ENCODE assay signal across 34 mouse cellular contexts in genomic region chr1:166996811-166997210, GRCm38 (mm10). TPM values are rescaled to one million over a fixed set of nuclear protein-coding genes. Genes with fewer than 3 reads are reported as not detected.
DNase-seq lines count a peak whose midpoint lies in the region; ATAC-seq and TF ChIP-seq lines count a peak whose summit lies in the region.
"Had no signal": no experiment of that assay in that cellular context is flagged by ENCODE, and none has a peak within 500 bp of the region (broad histone marks: within the 10 kb centered on the region; RNA-seq: fewer than 3 reads in every experiment).

No protein-coding gene starts in this region.

- 48% methylated on average over 7 of the region's 7 CpGs for WGBS in heart, embryonic 12.5 days
- WGBS in forebrain, postnatal 0 days: 75% methylated on average over 7 of the region's 7 CpGs

- intact Hi-C loops in left cerebral cortex, postnatal 36 days (cut with DNase I): no loop called here

- H3K9ac ChIP-seq in heart, embryonic 12.5 days: no peak overlapping the region
- no peak overlapping the region for H3K9ac ChIP-seq in forebrain, postnatal 0 days
- H3K9ac ChIP-seq: embryonic facial prominence, embryonic 12.5 days; heart, embryonic 13.5 days; hindbrain, embryonic 15.5 days; kidney, embryonic 15.5 days; limb, embryonic 13.5 days; liver, embryonic 12.5 days; liver, postnatal 0 days; midbrain, embryonic 12.5 days; neural tube, embryonic 12.5 days; stomach, embryonic 15.5 days had no signal

- H3K9me3 ChIP-seq in heart, embryonic 12.5 days (replicated peaks): no peaks in the 10 kb centered on the region
- H3K9me3 ChIP-seq in forebrain, postnatal 0 days (ENCODE audit: low read length): no peaks in the 10 kb centered on the region
- H3K9me3 ChIP-seq: embryonic facial prominence, embryonic 12.5 days; heart, embryonic 13.5 days; hindbrain, embryonic 15.5 days; kidney, embryonic 15.5 days; limb, embryonic 13.5 days; liver, embryonic 12.5 days; megakaryocyte, embryonic 14.5 days; midbrain, embryonic 12.5 days; neural tube, embryonic 12.5 days; stomach, embryonic 15.5 days had no signal

- no peak for TF ChIP-seq CTCF in forebrain, postnatal 0 days (IDR thresholded peaks at IDR 0.05; ENCODE audit: low read depth)

- 0 out of 2 replicates have a peak overlapping the region, but pooled peaks have one; percentile 12 for H3K27ac ChIP-seq in heart, embryonic 12.5 days (ENCODE audit: poor library complexity, severe bottlenecking)
- H3K27ac ChIP-seq in forebrain, postnatal 0 days (ENCODE audit: low read depth, low read length): no peak overlapping the region
- H3K27ac ChIP-seq: embryonic facial prominence, embryonic 12.5 days; heart, embryonic 13.5 days; hindbrain, embryonic 15.5 days; kidney, embryonic 15.5 days; left cerebral cortex, adult 2 months; limb, embryonic 13.5 days; liver, embryonic 12.5 days; midbrain, embryonic 12.5 days; neural tube, embryonic 12.5 days; stomach, embryonic 15.5 days had no signal

- no peak for ATAC-seq in heart, embryonic 12.5 days (ENCODE audit: insufficient number of reproducible peaks, low FRiP score)
- ATAC-seq in forebrain, postnatal 0 days: no peak
- ATAC-seq: activated CD4-positive, CD25-positive, alpha-beta regulatory T cell, adult 4 months; CD4-positive, CD25-positive, alpha-beta regulatory T cell, adult 4 months; forebrain, embryonic 14.5 days; inflammation-experienced regulatory T-cells, adult 6 months; liver, embryonic 12.5 days; liver, postnatal 0 days had no signal

- H3K36me3 ChIP-seq in heart, embryonic 12.5 days: no peaks in the 10 kb centered on the region
- no peaks in the 10 kb centered on the region for H3K36me3 ChIP-seq in forebrain, postnatal 0 days (ENCODE audit: insufficient read depth)
- H3K36me3 ChIP-seq: embryonic facial prominence, embryonic 12.5 days; heart, embryonic 13.5 days; hindbrain, embryonic 15.5 days; kidney, embryonic 15.5 days; limb, embryonic 13.5 days; liver, embryonic 12.5 days; midbrain, embryonic 12.5 days; neural tube, embryonic 12.5 days; stomach, embryonic 15.5 days had no signal

- DNase-seq in heart, adult 8-10 months (ENCODE audit: low spot score): no peak
- peak; percentile 62 for DNase-seq in 3T3-L1 (ENCODE audit: low read depth, low spot score)
- DNase-seq in adrenal gland, adult 2 months: peak; percentile 79
- DNase-seq in adrenal gland, postnatal 36 days: peak; percentile 49 to 59
- no peak for DNase-seq in left cerebral cortex, postnatal 36 days (ENCODE audit: low spot score in 2 of 2)
- no peak for DNase-seq in forebrain, postnatal 0 days
- DNase-seq: cerebellum, adult 11-12 months; cerebellum, adult 9-11 months; embryo, embryonic 11 days; gastrocnemius, postnatal 25 days; heart, adult 18-20 months; kidney, adult 11 months; kidney, postnatal 25 days; liver, postnatal 0 days; right cerebral cortex, postnatal 14 days; thymus, adult 18-20 months; thymus, postnatal 25 days had no signal

- peaks cover 4% of the 10 kb centered on the region for H3K4me1 ChIP-seq in heart, embryonic 12.5 days (replicated peaks)
- no peaks in the 10 kb centered on the region for H3K4me1 ChIP-seq in forebrain, postnatal 0 days (ENCODE audit: insufficient read depth)
- H3K4me1 ChIP-seq: neural tube, embryonic 12.5 days had no signal

- no peak overlapping the region for H3K4me2 ChIP-seq in heart, embryonic 12.5 days
- H3K4me2 ChIP-seq in forebrain, postnatal 0 days (ENCODE audit: low read depth): no peak overlapping the region
- H3K4me2 ChIP-seq: embryonic facial prominence, embryonic 12.5 days; heart, embryonic 13.5 days; hindbrain, embryonic 15.5 days; kidney, embryonic 15.5 days; limb, embryonic 13.5 days; liver, embryonic 12.5 days; midbrain, embryonic 12.5 days; neural tube, embryonic 12.5 days; stomach, embryonic 15.5 days had no signal

- peaks cover 19% of the 10 kb centered on the region for H3K27me3 ChIP-seq in heart, embryonic 12.5 days (replicated peaks)
- H3K27me3 ChIP-seq in forebrain, postnatal 0 days (ENCODE audit: insufficient read depth, low read length): no peaks in the 10 kb centered on the region
- H3K27me3 ChIP-seq: hindbrain, embryonic 15.5 days had no signal

- H3K4me3 ChIP-seq in heart, embryonic 12.5 days: no peak overlapping the region
- no peak overlapping the region for H3K4me3 ChIP-seq in forebrain, postnatal 0 days (ENCODE audit: low read depth, low read length)
- H3K4me3 ChIP-seq: embryonic facial prominence, embryonic 12.5 days; heart, embryonic 13.5 days; hindbrain, embryonic 15.5 days; kidney, embryonic 15.5 days; left cerebral cortex, adult 2 months; limb, embryonic 13.5 days; liver, embryonic 12.5 days; midbrain, embryonic 12.5 days; myocyte; neural tube, embryonic 12.5 days; stomach, embryonic 15.5 days had no signal

RNA-seq across cellular contexts. Expression of gene Fam78b, which starts 4.4 kb away (rescaled TPM):
- 0.91 and 1.0 TPM in 2 replicates for polyA plus RNA-seq in heart, embryonic 12.5 days (2016; fragmentation: Nextera tagmentation; extraction: Ambion mirVana)
- total RNA-seq in heart, adult 8-10 months (2022): 1 to 10 TPM; 2.3 to 3.8 (median 3.1) TPM
- total RNA-seq in adrenal gland, adult 2 months (2021): 1 to 10 TPM; 4.1 to 6.9 TPM
- 5.0 and 6.4 TPM in 2 replicates for polyA plus RNA-seq in adrenal gland, adult 2 months (2012; rRNA removed)
- 10 to 100 TPM in 1 of 2 experiments, 1 to 10 TPM in 1; 5.8 to 14.1 TPM for total RNA-seq in adrenal gland, postnatal 36 days (2021)
- 10 to 100 TPM; 31.6 to 33.5 TPM for total RNA-seq in left cerebral cortex, postnatal 36 days (2021)
- total RNA-seq in forebrain, postnatal 0 days (2014; rRNA removed): 21.5 and 24.5 TPM in 2 replicates
- polyA plus RNA-seq in forebrain, postnatal 0 days (2015; fragmentation: Nextera tagmentation; extraction: Ambion mirVana): 10.1 and 11.7 TPM in 2 replicates
- polyA plus RNA-seq: activated CD4-positive, CD25-positive, alpha-beta regulatory T cell, adult 4 months; inflammation-experienced regulatory T-cells, adult 6 months had no signal

Comparison
In these comparisons a context has a peak if more than half of its experiments do, and no peak if none do; other contexts are left out.
1. DNase-seq: peak in 3T3-L1 (single experiment), adrenal gland, adult 2 months (single experiment) and adrenal gland, postnatal 36 days (2 of 2); none in heart, adult 8-10 months (single experiment), left cerebral cortex, postnatal 36 days (0 of 2) and forebrain, postnatal 0 days (single experiment).